Mouse (Mus musculus): ENCODE results near the gene Vars. TPM values are rescaled to one million over a fixed set of nuclear protein-coding genes. Genes with fewer than 3 reads are reported as not detected.
A peak's percentile ranks its signal among the peaks of the same experiment; 100 is the strongest.

Gene Vars
- 51.4 and 56.9 TPM in 2 replicates for polyA plus RNA-seq (2014; fragmentation: Nextera tagmentation; extraction: Ambion mirVana)

DNA sequence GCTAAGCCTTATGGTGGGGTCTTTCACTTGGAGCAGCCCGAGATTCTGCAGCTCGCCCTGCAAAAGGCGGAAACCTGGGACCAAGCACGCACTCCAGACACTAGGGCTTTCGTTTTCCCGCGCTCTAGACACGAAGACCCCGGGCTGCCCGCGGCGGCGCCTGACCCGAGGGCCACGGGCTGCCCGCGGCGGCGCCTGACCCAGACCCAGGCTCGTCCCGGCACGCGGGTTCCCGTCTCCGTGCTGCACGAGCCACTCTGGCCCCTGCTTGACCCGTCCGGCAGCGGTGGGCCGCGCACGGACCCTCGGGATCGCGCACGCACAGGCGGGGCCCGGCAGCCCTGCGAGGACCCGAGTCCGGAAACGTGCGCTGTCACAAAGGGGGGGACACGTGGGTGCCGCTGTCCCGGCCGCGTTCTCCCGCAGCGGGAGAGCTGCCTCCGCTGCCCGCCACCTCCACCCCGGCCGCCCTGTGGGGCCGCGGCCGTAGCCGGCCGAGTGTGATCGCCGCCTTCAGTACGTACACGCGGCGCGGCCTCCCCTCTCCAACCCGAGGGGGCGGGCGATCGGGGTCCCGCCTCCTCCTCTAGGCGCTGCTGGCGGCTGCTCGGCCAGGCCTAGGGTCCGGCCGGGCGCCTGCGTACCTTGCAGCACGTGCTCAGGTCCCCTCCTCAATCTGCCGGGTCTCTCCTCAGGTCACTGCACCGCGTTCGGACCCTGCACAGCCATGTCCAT lies at the start of gene Vars:
Vars (plus strand) TSS at position 271 of the 735 bp plus-strand sequence.
- ATAC-seq (ENCODE audit: low read depth): peak; percentile 94
- Histone ChIP-seq H3K27ac (ENCODE audit: low read depth, low read length) (peak within 1 kb of the TSS; percentile 97), H3K27me3 (ENCODE audit: control insufficient read depth, insufficient read depth, low read length) (no peaks in the 10 kb centered on the region), H3K9me3 (ENCODE audit: control insufficient read depth, low read length) (no peaks in the 10 kb centered on the region), H3K4me3 (ENCODE audit: low read depth, low read length) (peak within 1 kb of the TSS; percentile 70), H3K36me3 (ENCODE audit: control insufficient read depth, insufficient read depth, low read length) (peaks cover 12% of the 10 kb centered on the region; the same call in 1 of the 2 replicates), H3K4me1 (ENCODE audit: control insufficient read depth, insufficient read depth, low read length) (peaks cover 17% of the 10 kb centered on the region), H3K9ac (replicated peaks; ENCODE audit: low read depth, low read length) (peak within 1 kb of the TSS; percentile 91), H3K4me2 (ENCODE audit: low read depth, low read length) (peak within 1 kb of the TSS; percentile 99)
- WGBS: under 1% methylated on average over 75 of the region's 83 CpGs

DNA sequence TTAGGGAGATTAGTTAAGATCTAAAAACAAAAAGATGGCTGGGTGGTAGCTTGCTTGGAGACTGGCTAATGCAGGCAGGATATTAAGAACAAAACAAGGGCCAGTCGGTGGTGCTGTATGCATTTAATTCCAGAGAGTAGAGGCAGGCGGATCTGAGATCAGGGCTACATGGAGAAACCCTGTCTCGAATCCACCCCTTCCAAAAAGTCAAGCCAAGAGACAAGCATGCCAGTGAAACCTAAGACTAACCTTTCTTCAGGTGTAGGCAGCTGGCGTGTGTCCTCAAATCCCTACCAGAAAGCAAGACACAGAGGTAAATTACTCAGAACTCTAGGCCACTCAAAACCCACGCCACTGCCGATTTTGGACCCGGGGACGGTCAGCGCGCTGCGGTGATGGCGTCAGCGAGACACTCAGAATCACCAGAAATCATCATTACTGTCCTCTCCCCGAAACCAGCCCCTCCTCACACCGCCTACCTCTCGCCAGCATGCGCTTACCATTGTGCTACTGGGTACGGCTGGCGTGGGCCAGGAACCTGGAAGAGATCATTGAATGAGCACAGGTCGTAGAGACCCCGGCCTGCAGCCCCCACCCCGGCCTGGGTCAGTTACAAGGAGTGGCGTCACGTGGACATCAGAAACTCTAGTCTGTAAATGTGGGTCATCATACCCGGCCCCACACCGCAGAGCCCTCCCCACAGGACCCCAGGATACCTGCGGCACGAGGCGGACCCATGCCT lies 49.0 kb upstream of the Vars start:
- Histone ChIP-seq H3K4me3 (ENCODE audit: low read depth, low read length) (peak overlapping the region; percentile 96), H3K9me3 (ENCODE audit: control insufficient read depth, low read length) (no peaks in the 10 kb centered on the region), H3K4me2 (ENCODE audit: low read depth, low read length) (peak overlapping the region; percentile 99), H3K9ac (replicated peaks; ENCODE audit: low read depth, low read length) (peak overlapping the region; percentile 99), H3K27me3 (ENCODE audit: control insufficient read depth, insufficient read depth, low read length) (peaks cover 6% of the 10 kb centered on the region; the same call in 1 of the 2 replicates), H3K27ac (ENCODE audit: low read depth, low read length) (peak overlapping the region; percentile 92), H3K4me1 (ENCODE audit: control insufficient read depth, insufficient read depth, low read length) (peaks cover 11% of the 10 kb centered on the region; the same call in 1 of the 2 replicates), H3K36me3 (ENCODE audit: control insufficient read depth, insufficient read depth, low read length) (peaks cover 10% of the 10 kb centered on the region; the same call in 1 of the 2 replicates)
- ATAC-seq (ENCODE audit: low read depth): peak; percentile 63
- WGBS: under 1% methylated on average over 29 of the region's 29 CpGs

DNA sequence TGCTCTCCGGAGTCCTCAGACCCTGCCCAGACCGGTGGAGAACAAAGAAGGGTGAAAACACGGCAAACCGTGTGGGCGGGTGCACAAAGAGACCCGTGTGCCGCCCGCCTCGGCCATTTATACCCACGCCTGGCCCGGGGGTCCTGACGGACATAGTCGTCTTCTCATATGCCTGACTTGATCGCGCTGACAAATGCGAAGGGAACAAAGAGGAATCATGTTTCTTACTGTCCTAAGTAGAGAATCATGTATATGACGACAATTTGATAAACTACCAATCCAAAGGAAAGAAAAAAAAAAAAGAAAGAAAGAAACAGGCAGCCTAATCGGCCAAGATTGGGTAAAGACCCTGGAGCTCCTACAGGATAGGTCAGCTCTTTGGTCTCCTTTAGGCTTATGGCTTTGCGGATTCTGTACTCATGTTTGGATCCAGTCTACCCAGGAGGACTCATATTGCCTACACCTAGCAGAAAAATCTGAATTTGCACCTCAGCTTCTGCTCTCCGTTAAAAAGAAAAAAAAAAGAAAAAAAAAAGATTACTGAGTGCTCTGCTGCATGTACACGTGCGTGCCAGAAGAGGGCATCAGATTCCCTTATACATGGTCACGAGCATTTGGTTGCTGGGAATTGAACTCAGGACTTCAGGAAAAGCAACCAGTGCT lies 48.3 kb upstream of the Vars start:
- Histone ChIP-seq H3K27me3 (ENCODE audit: control insufficient read depth, insufficient read depth, low read length) (peaks cover 6% of the 10 kb centered on the region; the same call in 1 of the 2 replicates), H3K9me3 (ENCODE audit: control insufficient read depth, low read length) (no peaks in the 10 kb centered on the region), H3K4me3 (ENCODE audit: low read depth, low read length) (peak overlapping the region; percentile 96), H3K36me3 (ENCODE audit: control insufficient read depth, insufficient read depth, low read length) (peaks cover 10% of the 10 kb centered on the region; the same call in 1 of the 2 replicates), H3K4me2 (ENCODE audit: low read depth, low read length) (peak overlapping the region; percentile 99), H3K4me1 (ENCODE audit: control insufficient read depth, insufficient read depth, low read length) (peaks cover 11% of the 10 kb centered on the region; the same call in 1 of the 2 replicates), H3K9ac (replicated peaks; ENCODE audit: low read depth, low read length) (peak overlapping the region; percentile 99), H3K27ac (ENCODE audit: low read depth, low read length) (peak overlapping the region; percentile 92)
- ATAC-seq (ENCODE audit: low read depth): peak; percentile 80
- whole genome bisulfite sequencing: under 1% methylated on average over 23 of the region's 23 CpGs

DNA sequence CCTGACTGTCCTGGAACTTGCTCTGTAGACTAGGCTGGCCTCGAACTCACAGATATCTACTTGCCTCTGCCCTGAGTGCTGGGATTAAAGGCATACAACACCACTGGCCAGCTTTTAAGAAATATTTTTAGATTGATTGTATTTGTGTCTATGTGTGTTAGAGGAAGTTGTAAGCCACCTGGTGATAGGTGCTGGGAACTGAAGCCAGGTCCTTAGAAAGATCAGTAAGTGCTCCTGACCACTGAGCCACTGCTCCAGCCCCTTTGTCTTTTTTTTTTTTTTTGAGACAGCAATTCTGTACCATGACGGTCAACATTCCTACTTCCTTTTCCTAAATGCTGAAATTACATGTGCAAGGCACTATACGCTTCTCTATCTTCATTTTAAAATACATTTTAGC lies 47.5 kb upstream of the Vars start:
- H3K4me2 ChIP-seq (ENCODE audit: low read depth, low read length): no peak overlapping the region; the same call in 1 of the 2 replicates
- peak overlapping the region; percentile 96; the same call in 1 of the 2 replicates for H3K4me3 ChIP-seq (ENCODE audit: low read depth, low read length)
- H3K27me3 ChIP-seq (ENCODE audit: control insufficient read depth, insufficient read depth, low read length): peaks cover 6% of the 10 kb centered on the region; the same call in 1 of the 2 replicates
- H3K4me1 ChIP-seq (ENCODE audit: control insufficient read depth, insufficient read depth, low read length): peaks cover 11% of the 10 kb centered on the region; the same call in 1 of the 2 replicates
- 91% methylated on average over 3 of the region's 3 CpGs for WGBS
- H3K27ac ChIP-seq (ENCODE audit: low read depth, low read length): no peak overlapping the region
- H3K36me3 ChIP-seq (ENCODE audit: control insufficient read depth, insufficient read depth, low read length): peaks cover 10% of the 10 kb centered on the region; the same call in 1 of the 2 replicates
- no peak overlapping the region for H3K9ac ChIP-seq (replicated peaks; ENCODE audit: low read depth, low read length)
- H3K9me3 ChIP-seq (ENCODE audit: control insufficient read depth, low read length): no peaks in the 10 kb centered on the region
- no peak for ATAC-seq (ENCODE audit: low read depth)

DNA sequence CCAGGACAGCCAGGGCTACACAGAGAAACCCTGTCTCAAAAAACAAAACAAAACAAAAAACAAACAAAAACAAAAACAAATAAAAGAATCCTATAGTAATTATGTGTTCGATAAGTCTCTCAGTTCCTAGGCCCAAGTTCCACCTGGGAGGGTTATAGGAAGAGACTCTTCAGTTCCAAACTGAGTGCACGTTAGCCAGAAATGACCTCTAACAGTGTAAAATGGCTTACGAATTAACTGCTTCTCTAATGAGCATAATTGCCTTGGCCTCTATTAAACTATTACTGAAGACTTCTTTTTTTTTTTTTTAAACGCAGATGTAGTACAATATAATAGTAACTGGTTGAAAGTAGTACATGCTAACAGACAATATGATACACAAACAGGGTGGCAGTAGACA lies 46.9 kb upstream of the Vars start:
- no peak overlapping the region for H3K27ac ChIP-seq (ENCODE audit: low read depth, low read length)
- 93% methylated on average over 4 of the region's 4 CpGs for WGBS
- no peak overlapping the region for H3K4me2 ChIP-seq (ENCODE audit: low read depth, low read length)
- H3K4me1 ChIP-seq (ENCODE audit: control insufficient read depth, insufficient read depth, low read length): peaks cover 11% of the 10 kb centered on the region; the same call in 1 of the 2 replicates
- no peak overlapping the region for H3K4me3 ChIP-seq (ENCODE audit: low read depth, low read length)
- peaks cover 6% of the 10 kb centered on the region; the same call in 1 of the 2 replicates for H3K27me3 ChIP-seq (ENCODE audit: control insufficient read depth, insufficient read depth, low read length)
- H3K9me3 ChIP-seq (ENCODE audit: control insufficient read depth, low read length): no peaks in the 10 kb centered on the region
- H3K36me3 ChIP-seq (ENCODE audit: control insufficient read depth, insufficient read depth, low read length): peaks cover 10% of the 10 kb centered on the region; the same call in 1 of the 2 replicates
- ATAC-seq (ENCODE audit: low read depth): no peak
- H3K9ac ChIP-seq (replicated peaks; ENCODE audit: low read depth, low read length): no peak overlapping the region

DNA sequence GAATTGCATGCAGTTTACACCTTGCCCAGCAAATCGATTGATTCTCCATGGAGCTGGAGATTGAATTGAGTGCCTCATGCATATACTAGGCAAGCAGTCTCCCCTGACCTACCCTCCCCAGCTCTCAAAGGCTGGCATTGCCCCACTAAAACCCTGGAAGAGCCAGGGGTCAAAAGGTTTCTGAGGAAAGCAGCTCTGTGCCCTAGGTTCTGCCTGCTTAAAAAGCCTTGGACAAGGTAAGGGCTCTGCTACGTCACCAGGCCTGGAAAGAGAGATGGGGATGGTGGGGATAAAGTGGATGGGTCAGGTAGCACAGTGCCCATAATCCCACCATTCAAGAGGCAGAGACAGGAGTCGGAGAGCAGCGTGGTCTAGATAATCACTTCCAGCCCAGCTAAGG lies 46.0 kb upstream of the Vars start:
- no peak overlapping the region for H3K9ac ChIP-seq (replicated peaks; ENCODE audit: low read depth, low read length)
- WGBS: 88% methylated on average over 4 of the region's 4 CpGs
- no peak overlapping the region for H3K27ac ChIP-seq (ENCODE audit: low read depth, low read length)
- H3K9me3 ChIP-seq (ENCODE audit: control insufficient read depth, low read length): no peaks in the 10 kb centered on the region
- H3K4me2 ChIP-seq (ENCODE audit: low read depth, low read length): no peak overlapping the region
- peaks cover 6% of the 10 kb centered on the region; the same call in 1 of the 2 replicates for H3K27me3 ChIP-seq (ENCODE audit: control insufficient read depth, insufficient read depth, low read length)
- H3K36me3 ChIP-seq (ENCODE audit: control insufficient read depth, insufficient read depth, low read length): peaks cover 7% of the 10 kb centered on the region; the same call in 1 of the 2 replicates
- H3K4me1 ChIP-seq (ENCODE audit: control insufficient read depth, insufficient read depth, low read length): peaks cover 11% of the 10 kb centered on the region; the same call in 1 of the 2 replicates
- H3K4me3 ChIP-seq (ENCODE audit: low read depth, low read length): no peak overlapping the region
- no peak for ATAC-seq (ENCODE audit: low read depth)

DNA sequence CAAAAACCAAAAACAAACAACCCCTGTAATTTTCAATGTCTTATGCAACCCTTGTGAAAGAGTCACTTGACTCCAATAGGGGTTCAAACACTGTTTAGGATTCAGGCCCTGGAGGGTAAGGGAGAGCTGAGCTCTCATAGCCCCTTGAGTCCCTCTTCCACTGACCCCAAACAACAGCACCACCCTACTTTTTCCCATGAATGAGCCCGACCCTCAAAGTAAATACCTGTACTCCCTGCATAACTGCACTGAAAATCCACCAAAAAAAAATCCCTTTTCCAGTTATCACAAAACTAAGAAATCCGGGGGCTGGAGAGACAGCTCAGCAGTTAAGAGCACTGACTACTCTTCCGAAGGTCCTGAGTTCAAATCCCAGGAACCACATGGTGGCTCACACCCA lies 44.9 kb upstream of the Vars start:
- H3K4me2 ChIP-seq (ENCODE audit: low read depth, low read length): no peak overlapping the region
- ATAC-seq (ENCODE audit: low read depth): no peak
- H3K9ac ChIP-seq (replicated peaks; ENCODE audit: low read depth, low read length): no peak overlapping the region
- no peak overlapping the region for H3K4me3 ChIP-seq (ENCODE audit: low read depth, low read length)
- H3K4me1 ChIP-seq (ENCODE audit: control insufficient read depth, insufficient read depth, low read length): peaks cover 3% of the 10 kb centered on the region; the same call in 1 of the 2 replicates
- 77% methylated on average over 3 of the region's 3 CpGs for WGBS
- no peaks in the 10 kb centered on the region for H3K9me3 ChIP-seq (ENCODE audit: control insufficient read depth, low read length)
- H3K36me3 ChIP-seq (ENCODE audit: control insufficient read depth, insufficient read depth, low read length): no peaks in the 10 kb centered on the region; the same call in 1 of the 2 replicates
- peaks cover 6% of the 10 kb centered on the region; the same call in 1 of the 2 replicates for H3K27me3 ChIP-seq (ENCODE audit: control insufficient read depth, insufficient read depth, low read length)
- no peak overlapping the region for H3K27ac ChIP-seq (ENCODE audit: low read depth, low read length)

DNA sequence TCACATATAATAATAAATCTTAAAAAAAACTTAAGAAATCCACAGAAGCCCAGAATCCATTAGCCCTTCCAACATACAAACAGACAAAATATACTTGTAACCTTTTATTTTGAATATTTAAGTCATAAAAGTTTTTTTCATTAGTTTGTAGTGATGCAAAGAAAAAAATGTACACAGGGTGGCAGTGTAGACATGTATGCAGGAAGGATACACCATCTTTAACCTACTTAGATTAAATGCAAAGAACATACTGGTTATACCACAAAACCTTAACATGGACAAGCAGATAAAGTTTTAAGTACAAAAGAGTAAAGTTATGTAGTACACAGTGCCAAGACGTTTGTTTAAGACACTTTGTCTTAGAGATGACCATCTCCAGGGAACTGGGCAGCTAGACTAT lies 44.4 kb upstream of the Vars start:
- Histone ChIP-seq H3K4me2 (ENCODE audit: low read depth, low read length) (no peak overlapping the region), H3K4me1 (ENCODE audit: control insufficient read depth, insufficient read depth, low read length) (no peaks in the 10 kb centered on the region), H3K9ac (replicated peaks; ENCODE audit: low read depth, low read length) (no peak overlapping the region), H3K4me3 (ENCODE audit: low read depth, low read length) (no peak overlapping the region), H3K27me3 (ENCODE audit: control insufficient read depth, insufficient read depth, low read length) (peaks cover 6% of the 10 kb centered on the region; the same call in 1 of the 2 replicates), H3K27ac (ENCODE audit: low read depth, low read length) (no peak overlapping the region), H3K9me3 (ENCODE audit: control insufficient read depth, low read length) (no peaks in the 10 kb centered on the region), H3K36me3 (ENCODE audit: control insufficient read depth, insufficient read depth, low read length) (no peaks in the 10 kb centered on the region)
- 44% methylated on average over 1 of the region's 1 CpGs for WGBS
- no peak for ATAC-seq (ENCODE audit: low read depth)

Measured in neural tube, embryonic 14.5 days (tissue).